17 mouse cellular contexts compared by ENCODE assay signal in the genomic region with DNA sequence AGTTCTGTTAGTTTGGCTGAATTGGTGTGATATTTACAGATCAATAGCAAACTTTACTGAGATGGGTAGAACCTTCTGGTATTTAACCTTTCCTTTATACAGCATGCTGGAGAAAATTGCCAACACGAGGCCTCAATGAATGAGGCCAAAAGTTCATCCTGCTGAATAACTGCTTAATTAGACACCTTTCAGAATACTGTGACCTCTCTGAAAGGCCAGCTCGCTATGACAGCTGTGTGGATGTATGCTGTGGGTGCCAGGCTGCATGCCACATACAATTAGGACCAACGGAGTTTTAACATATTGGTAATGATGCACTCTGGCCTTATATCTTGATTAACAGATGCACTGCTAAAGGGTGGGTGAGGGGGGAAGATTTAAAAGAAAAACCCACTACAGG.
"Had no signal": no experiment of that assay in that cellular context is flagged by ENCODE, and none has a peak within 500 bp of the region (broad histone marks: within the 10 kb centered on the region; RNA-seq: fewer than 3 reads in every experiment).

No protein-coding gene starts in this region.

- H3K27me3 ChIP-seq: midbrain, embryonic 13.5 days; midbrain, embryonic 15.5 days; neural tube, embryonic 13.5 days; neural tube, embryonic 15.5 days had no signal

- H3K9me3 ChIP-seq: midbrain, embryonic 10.5 days; midbrain, embryonic 13.5 days; midbrain, embryonic 15.5 days; neural tube, embryonic 13.5 days; neural tube, embryonic 15.5 days had no signal

- H3K9ac ChIP-seq: liver, embryonic 14.5 days; lung, embryonic 14.5 days; midbrain, embryonic 13.5 days; midbrain, embryonic 15.5 days; neural tube, embryonic 13.5 days; neural tube, embryonic 15.5 days had no signal

- H3K36me3 ChIP-seq: midbrain, embryonic 10.5 days; midbrain, embryonic 13.5 days; midbrain, embryonic 15.5 days; neural tube, embryonic 13.5 days; neural tube, embryonic 15.5 days had no signal

- ATAC-seq: midbrain, embryonic 13.5 days; midbrain, embryonic 15.5 days had no signal

- H3K4me3 ChIP-seq: midbrain, embryonic 10.5 days; midbrain, embryonic 13.5 days; midbrain, embryonic 15.5 days; myocyte; neural tube, embryonic 13.5 days; neural tube, embryonic 15.5 days had no signal

- H3K27ac ChIP-seq: liver, embryonic 14.5 days; midbrain, embryonic 10.5 days; midbrain, embryonic 13.5 days; midbrain, embryonic 15.5 days; neural tube, embryonic 13.5 days; neural tube, embryonic 15.5 days had no signal

- H3K4me2 ChIP-seq: lung, embryonic 14.5 days; midbrain, embryonic 13.5 days; midbrain, embryonic 15.5 days; neural tube, embryonic 13.5 days; neural tube, embryonic 15.5 days had no signal

- DNase-seq: lung, adult 18-20 months; lung, embryonic 14.5 days; lung, postnatal 10 days; lung, postnatal 4 days; right cerebral cortex, adult 18-20 months; right cerebral cortex, postnatal 25 days; right cerebral cortex, postnatal 4 days; spleen, adult 18-20 months; thymus, adult 18-20 months; thymus, postnatal 25 days had no signal
